Comparison of ENCODE assay signal across 23 mouse cellular contexts in genomic region chr5:74740951-74741350, GRCm38 (mm10). TPM values are rescaled to one million over a fixed set of nuclear protein-coding genes. Genes with fewer than 3 reads are reported as not detected.
A peak's percentile ranks its signal among the peaks of the same experiment; 100 is the strongest.
DNase-seq lines count a peak whose midpoint lies in the region; ATAC-seq and TF ChIP-seq lines count a peak whose summit lies in the region.
"Had no signal": no experiment of that assay in that cellular context is flagged by ENCODE, and none has a peak within 500 bp of the region (broad histone marks: within the 10 kb centered on the region; RNA-seq: fewer than 3 reads in every experiment).

No protein-coding gene starts in this region.

- no peak overlapping the region for H3K27ac ChIP-seq in gastrocnemius, adult 2 months
- H3K27ac ChIP-seq: embryonic facial prominence, embryonic 10.5 days; embryonic facial prominence, embryonic 12.5 days; forebrain, embryonic 13.5 days had no signal

- ATAC-seq in frontal cortex, adult (ENCODE audit: low TSS enrichment) = peak; percentile 83
- ATAC-seq: activated CD4-positive, CD25-positive, alpha-beta regulatory T cell, adult 4 months; CD4-positive, CD25-positive, alpha-beta regulatory T cell, adult 4 months; forebrain, embryonic 13.5 days; Patski had no signal

- H3K4me3 ChIP-seq in gastrocnemius, adult 2 months = no peak overlapping the region
- H3K4me3 ChIP-seq: embryonic facial prominence, embryonic 10.5 days; embryonic facial prominence, embryonic 12.5 days; forebrain, embryonic 13.5 days had no signal

- DNase-seq in frontal cortex, postnatal 25 days (ENCODE audit: low spot score in 2 of 2) = no peak
- peak; percentile 40 for DNase-seq in gastrocnemius, postnatal 25 days
- no peak for DNase-seq in gastrocnemius, adult 2 months
- DNase-seq in right cerebral cortex, postnatal 10 days (ENCODE audit: low spot score in 2 of 2) = peak; percentile 31 to 60
- no peak for DNase-seq in right cerebral cortex, postnatal 14 days
- DNase-seq in skeletal muscle tissue, adult 2 months (ENCODE audit: low read depth, low spot score) = peak; percentile 32
- DNase-seq in urinary bladder, postnatal 14 days (ENCODE audit: low spot score) = no peak
- DNase-seq: adrenal gland, adult 8-10 months; adrenal gland, postnatal 14 days; adrenal gland, postnatal 36 days; B cell, adult 2 months; cerebellum, adult 11-12 months; cerebellum, adult 2 months; cerebellum, adult 9-10 months; cerebellum, postnatal 10 days; cerebellum, postnatal 25 days had no signal

- intact Hi-C loops in gastrocnemius, adult 2 months (cut with DNase I) = no loop called here

- no peak for TF ChIP-seq CTCF in gastrocnemius, adult 2 months (IDR thresholded peaks at IDR 0.05)

RNA-seq across cellular contexts. Expression of gene Lnx1, which starts 38.2 kb away (rescaled TPM):
- total RNA-seq in gastrocnemius, postnatal 25 days (2021) = 1 to 10 TPM; 1.5 to 2.7 TPM
- 1 to 10 TPM; 3.4 to 4.9 TPM for total RNA-seq in gastrocnemius, adult 2 months (2021)

Comparison
In these comparisons a context has a peak if more than half of its experiments do, and no peak if none do; other contexts are left out.
1. DNase-seq: peak in gastrocnemius, postnatal 25 days (single experiment), right cerebral cortex, postnatal 10 days (2 of 2) and skeletal muscle tissue, adult 2 months (single experiment); none in frontal cortex, postnatal 25 days (0 of 2), gastrocnemius, adult 2 months (single experiment), right cerebral cortex, postnatal 14 days (single experiment) and urinary bladder, postnatal 14 days (single experiment).